In the genomic region with DNA sequence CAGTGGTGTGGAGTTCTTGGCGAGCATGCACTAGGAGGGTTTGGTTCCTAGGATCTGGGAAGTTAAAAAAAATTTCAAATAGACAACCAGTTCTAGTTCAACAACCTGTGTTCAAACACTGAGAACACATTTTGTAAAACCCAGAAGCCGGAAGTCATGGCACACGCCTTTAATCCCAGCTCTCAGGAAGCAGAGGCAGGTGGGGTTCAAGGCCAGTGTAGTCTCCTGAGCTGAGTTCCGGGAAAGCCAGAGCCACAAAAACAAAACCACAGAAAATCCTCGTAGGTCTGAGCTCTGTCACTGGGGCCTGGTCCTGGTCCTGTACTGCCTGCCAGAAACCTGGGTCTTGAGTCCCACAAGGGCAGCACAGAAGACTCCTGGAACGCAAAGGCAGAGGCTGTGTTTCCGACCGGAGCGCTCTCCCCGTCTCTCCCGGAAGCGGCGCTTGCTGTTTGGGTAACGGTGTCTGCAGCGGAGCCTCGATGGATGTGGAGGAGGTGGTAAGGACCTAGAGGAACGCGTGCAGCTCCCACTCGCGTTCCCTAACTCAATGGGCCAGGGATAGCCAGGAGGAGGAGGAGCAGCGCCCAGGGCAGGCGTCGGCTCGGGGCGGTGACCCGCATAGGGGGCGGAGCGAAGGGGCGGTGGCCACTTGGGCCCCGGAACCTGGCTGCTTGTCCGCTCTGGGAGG, we compare ENCODE assay signal across 8 mouse cellular contexts. TPM values are rescaled to one million over a fixed set of nuclear protein-coding genes. Genes with fewer than 3 reads are reported as not detected.
DNase-seq lines count a peak whose midpoint lies in the region; ATAC-seq and TF ChIP-seq lines count a peak whose summit lies in the region.

A gene (plus strand): TSS at position 210 of the 691 bp plus-strand sequence.

- no peaks in the 10 kb centered on the region for H3K36me3 ChIP-seq in hindbrain, postnatal 0 days (ENCODE audit: insufficient read depth, low read length)

- H3K9me3 ChIP-seq in hindbrain, postnatal 0 days (ENCODE audit: low read length): no peaks in the 10 kb centered on the region

- WGBS in hindbrain, postnatal 0 days: 8% methylated on average over 31 of the region's 31 CpGs

- peak within 1 kb of the TSS; percentile 77 for H3K4me3 ChIP-seq in hindbrain, postnatal 0 days (ENCODE audit: low read length)
- H3K4me3 ChIP-seq in left cerebral cortex, adult 2 months: peak within 1 kb of the TSS; percentile 60

- intact Hi-C loops in left cerebral cortex, adult 2 months (cut with DNase I): loop anchor here (1.0 kb wide), 1 partner anchor 75 kb away; no protein-coding TSS in a partner anchor

- DNase-seq in T-cell, adult 2 months (ENCODE audit: low spot score): peak; percentile 87
- DNase-seq in cerebellum, postnatal 36 days: peak; percentile 81 to 82
- peak; percentile 78 for DNase-seq in gastrocnemius, adult 18-20 months (ENCODE audit: low spot score)
- DNase-seq in hindbrain, postnatal 0 days (ENCODE audit: low spot score): peak; percentile 87
- peak; percentile 81 to 88 for DNase-seq in left cerebral cortex, adult 2 months (ENCODE audit: extremely low spot score in 1 of 2, low spot score in 2 of 2)
- peak; percentile 82 to 84 for DNase-seq in right cerebral cortex, adult 2 months (ENCODE audit: low spot score in 2 of 2)
- DNase-seq in urinary bladder, postnatal 14 days (ENCODE audit: low spot score): peak; percentile 76

- peak within 1 kb of the TSS; percentile 81 for H3K27ac ChIP-seq in hindbrain, postnatal 0 days
- H3K27ac ChIP-seq in left cerebral cortex, adult 2 months: peak within 1 kb of the TSS; percentile 86

- ATAC-seq in hindbrain, postnatal 0 days: peak; percentile 94
- ATAC-seq in megakaryocyte, adult 5-6 weeks (ENCODE audit: poor library complexity, severe bottlenecking): peak; percentile 96

- no peak for TF ChIP-seq CTCF in hindbrain, postnatal 0 days (IDR thresholded peaks at IDR 0.05; ENCODE audit: low read depth)
- TF ChIP-seq CTCF in left cerebral cortex, adult 2 months (IDR thresholded peaks at IDR 0.05): no peak

- no peaks in the 10 kb centered on the region for H3K27me3 ChIP-seq in hindbrain, postnatal 0 days (ENCODE audit: insufficient read depth, low read length)

- peak within 1 kb of the TSS; percentile 55 for H3K4me2 ChIP-seq in hindbrain, postnatal 0 days (ENCODE audit: low read depth, low read length)

- H3K9ac ChIP-seq in hindbrain, postnatal 0 days (replicated peaks; ENCODE audit: low read length): peak within 1 kb of the TSS; percentile 79

- no peaks in the 10 kb centered on the region for H3K4me1 ChIP-seq in hindbrain, postnatal 0 days (ENCODE audit: insufficient read depth, low read length)

RNA-seq across cellular contexts. Expression of the gene that starts here (rescaled TPM):
- 1 to 10 TPM; 5.8 to 7.2 TPM for total RNA-seq in gastrocnemius, adult 18-20 months (2021)
- total RNA-seq in hindbrain, postnatal 0 days (2014; rRNA removed): 11.7 and 14.2 TPM in 2 replicates
- 31.8 and 33.1 TPM in 2 replicates for polyA plus RNA-seq in hindbrain, postnatal 0 days (2015; fragmentation: Nextera tagmentation; extraction: Ambion mirVana)
- total RNA-seq in left cerebral cortex, adult 2 months (2021): 10 to 100 TPM; 26.3 to 31.5 TPM
- 29.2 and 32.6 TPM in 2 replicates for total RNA-seq in megakaryocyte, adult 5-6 weeks (2015)
- total RNA-seq in megakaryocyte, adult 5-6 weeks (2017): 36.5 and 47.2 TPM in 2 replicates

Comparison
In these comparisons a context has a peak if more than half of its experiments do, and no peak if none do; other contexts are left out.
1. Peak in every context shown above with its lines: DNase-seq, ATAC-seq, H3K4me3 ChIP-seq and H3K27ac ChIP-seq.